Mouse (Mus musculus) olfactory bulb, adult 2 months (tissue): Measurements from ENCODE around the gene Mbd4.

Source experiments
- CTCF ChIP-seq: fragments of 200-500 bp; IDR thresholded peaks from 2 replicates; pipeline ENCODE4 v1.5.1; 2012; ENCODE audit warnings: low read depth, mild to moderate bottlenecking, low read length, moderate library complexity; ENCODE audit not compliant: insufficient read depth
- POLR2A ChIP-seq: fragments of 200-500 bp; IDR thresholded peaks from 2 replicates; pipeline ENCODE4 v1.6.1; 2012; ENCODE audit warnings: mild to moderate bottlenecking, low read depth, low read length, moderate library complexity; ENCODE audit not compliant: insufficient read depth

- no peak for TF ChIP-seq CTCF
- no peak for TF ChIP-seq POLR2A
Observed at GRCm38 (mm10) chr6:115838745-115839144, 14.4 kb downstream of the Mbd4 start.
